Comparison of ENCODE assay signal across 9 mouse cellular contexts in genomic region chr4:49626973-49627372, GRCm38 (mm10). TPM values are rescaled to one million over a fixed set of nuclear protein-coding genes. Genes with fewer than 3 reads are reported as not detected.
DNase-seq lines count a peak whose midpoint lies in the region; ATAC-seq and TF ChIP-seq lines count a peak whose summit lies in the region.
"Had no signal": no experiment of that assay in that cellular context is flagged by ENCODE, and none has a peak within 500 bp of the region (broad histone marks: within the 10 kb centered on the region; RNA-seq: fewer than 3 reads in every experiment).

No protein-coding gene starts in this region.

- no peak for ATAC-seq in intestine, postnatal 0 days
- ATAC-seq in intestine, embryonic 16.5 days: no peak
- ATAC-seq in embryonic facial prominence, embryonic 11.5 days (replicated peaks; ENCODE audit: insufficient number of reproducible peaks, low FRiP score, low TSS enrichment, low read depth): no peak
- ATAC-seq in hematopoietic stem cell, adult 5-6 weeks (replicated peaks in 1 of 2; ENCODE audit: insufficient read depth in 1 of 2, low FRiP score in 2 of 2, low TSS enrichment in 1 of 2, low read depth in 1 of 2, poor library complexity in 2 of 2, severe bottlenecking in 2 of 2): peak; percentile 37 to 63; a peak in 1 of 4 replicates
- peak; percentile 62 for ATAC-seq in neutrophil, adult 5-6 weeks (ENCODE audit: extremely low read depth, insufficient number of reproducible peaks, low FRiP score, poor library complexity, severe bottlenecking)

- intact Hi-C loops in left cerebral cortex, postnatal 25 days (cut with DNase I): loop anchor here (1.0 to 5.0 kb wide), 3 partner anchors 30 to 935 kb away; partner anchors contain the start of gene Tmem246

- H3K4me2 ChIP-seq in intestine, postnatal 0 days (replicated peaks; ENCODE audit: low read depth): no peak overlapping the region
- H3K4me2 ChIP-seq in intestine, embryonic 16.5 days (ENCODE audit: low read depth, low read length): no peak overlapping the region
- no peak overlapping the region for H3K4me2 ChIP-seq in embryonic facial prominence, embryonic 11.5 days (ENCODE audit: low read depth, low read length)
- H3K4me2 ChIP-seq: embryonic facial prominence, embryonic 15.5 days had no signal

- no peak overlapping the region for H3K27ac ChIP-seq in intestine, postnatal 0 days (ENCODE audit: low read depth, low read length)
- H3K27ac ChIP-seq in intestine, embryonic 16.5 days (ENCODE audit: low read length): no peak overlapping the region
- no peak overlapping the region for H3K27ac ChIP-seq in embryonic facial prominence, embryonic 11.5 days (replicated peaks; ENCODE audit: low read depth, low read length)
- H3K27ac ChIP-seq: embryonic facial prominence, embryonic 15.5 days had no signal

- H3K27me3 ChIP-seq in intestine, postnatal 0 days (replicated peaks; ENCODE audit: control insufficient read depth, insufficient read depth, low read length): no peaks in the 10 kb centered on the region
- no peaks in the 10 kb centered on the region for H3K27me3 ChIP-seq in intestine, embryonic 16.5 days (replicated peaks; ENCODE audit: control insufficient read depth, insufficient read depth, low read length)
- no peaks in the 10 kb centered on the region for H3K27me3 ChIP-seq in embryonic facial prominence, embryonic 11.5 days (ENCODE audit: control insufficient read depth, insufficient read depth, low read length)
- H3K27me3 ChIP-seq: embryonic facial prominence, embryonic 15.5 days had no signal

- no peak overlapping the region for H3K4me3 ChIP-seq in intestine, postnatal 0 days (ENCODE audit: low read depth, low read length)
- H3K4me3 ChIP-seq in intestine, embryonic 16.5 days (ENCODE audit: low read length): no peak overlapping the region
- no peak overlapping the region for H3K4me3 ChIP-seq in embryonic facial prominence, embryonic 11.5 days (ENCODE audit: low read depth, low read length)
- H3K4me3 ChIP-seq: embryonic facial prominence, embryonic 15.5 days had no signal

- H3K36me3 ChIP-seq in intestine, postnatal 0 days (ENCODE audit: control insufficient read depth, insufficient read depth): no peaks in the 10 kb centered on the region
- no peaks in the 10 kb centered on the region for H3K36me3 ChIP-seq in intestine, embryonic 16.5 days (ENCODE audit: control insufficient read depth, insufficient read depth, low read length)
- H3K36me3 ChIP-seq in embryonic facial prominence, embryonic 11.5 days (replicated peaks; ENCODE audit: control insufficient read depth, insufficient read depth, low read depth, low read length): no peaks in the 10 kb centered on the region
- H3K36me3 ChIP-seq: embryonic facial prominence, embryonic 15.5 days had no signal

- WGBS in intestine, postnatal 0 days: under 1% methylated on average over 3 of the region's 3 CpGs
- 1% methylated on average over 3 of the region's 3 CpGs for WGBS in intestine, embryonic 16.5 days
- WGBS in embryonic facial prominence, embryonic 11.5 days: 6% methylated on average over 3 of the region's 3 CpGs

- 0 out of 2 replicates have a peak, but pooled peaks cover 3% of the 10 kb centered on the region for H3K4me1 ChIP-seq in intestine, postnatal 0 days (replicated peaks; ENCODE audit: control insufficient read depth, insufficient read depth, low read length)
- H3K4me1 ChIP-seq in intestine, embryonic 16.5 days (ENCODE audit: control insufficient read depth, insufficient read depth, low read length): 0 out of 2 replicates have a peak, but pooled peaks cover 2% of the 10 kb centered on the region
- no peaks in the 10 kb centered on the region for H3K4me1 ChIP-seq in embryonic facial prominence, embryonic 11.5 days (ENCODE audit: control insufficient read depth, insufficient read depth, low read length)
- H3K4me1 ChIP-seq: embryonic facial prominence, embryonic 15.5 days had no signal

- H3K9ac ChIP-seq in intestine, postnatal 0 days (ENCODE audit: low read depth, low read length): no peak overlapping the region
- no peak overlapping the region for H3K9ac ChIP-seq in intestine, embryonic 16.5 days (ENCODE audit: low read depth, low read length)
- no peak overlapping the region for H3K9ac ChIP-seq in embryonic facial prominence, embryonic 11.5 days (replicated peaks; ENCODE audit: low read length)
- H3K9ac ChIP-seq: embryonic facial prominence, embryonic 15.5 days had no signal

- no peaks in the 10 kb centered on the region for H3K9me3 ChIP-seq in intestine, postnatal 0 days (ENCODE audit: control insufficient read depth)
- H3K9me3 ChIP-seq in intestine, embryonic 16.5 days (ENCODE audit: control insufficient read depth, low read length): no peaks in the 10 kb centered on the region
- H3K9me3 ChIP-seq in embryonic facial prominence, embryonic 11.5 days (replicated peaks; ENCODE audit: control insufficient read depth, low read length): no peaks in the 10 kb centered on the region
- H3K9me3 ChIP-seq: embryonic facial prominence, embryonic 15.5 days had no signal

- DNase-seq in adrenal gland, postnatal 25 days: peak; percentile 72
- DNase-seq in embryonic facial prominence, embryonic 11.5 days (ENCODE audit: low spot score): peak; percentile 85
- DNase-seq in left cerebral cortex, postnatal 25 days (ENCODE audit: low spot score in 2 of 2): peak; percentile 83 to 89
- peak; percentile 11 to 31 for DNase-seq in thymus, adult 18-20 months

- TF ChIP-seq CTCF in intestine, postnatal 0 days (IDR thresholded peaks at IDR 0.05; ENCODE audit: low read depth): peak; percentile 89

RNA-seq across cellular contexts. Expression of gene Rnf20, which starts 4.8 kb away (rescaled TPM):
- 15.6 and 16.4 TPM in 2 replicates for polyA plus RNA-seq in intestine, postnatal 0 days (2015; fragmentation: Nextera tagmentation; extraction: Ambion mirVana)
- polyA plus RNA-seq in intestine, embryonic 16.5 days (2015; fragmentation: Nextera tagmentation; extraction: Ambion mirVana): 24.4 and 25.7 TPM in 2 replicates
- total RNA-seq in adrenal gland, postnatal 25 days (2021): 51.6 and 53.0 TPM in 2 replicates
- 70.7 and 77.3 TPM in 2 replicates for polyA plus RNA-seq in embryonic facial prominence, embryonic 11.5 days (2014; fragmentation: Nextera tagmentation; extraction: Ambion mirVana)
- 164 and 171 TPM in 2 replicates for total RNA-seq in hematopoietic stem cell, adult 5-6 weeks (2017)
- total RNA-seq in left cerebral cortex, postnatal 25 days (2021): 10 to 100 TPM; 70.5 to 71.8 TPM
- 178 and 200 TPM in 2 replicates for total RNA-seq in neutrophil, adult 5-6 weeks (2017)

RNA-seq across cellular contexts. Expression of gene Tmem246, which starts 29.3 kb away (rescaled TPM):
- polyA plus RNA-seq in intestine, postnatal 0 days (2015; fragmentation: Nextera tagmentation; extraction: Ambion mirVana): 22.6 and 23.6 TPM in 2 replicates
- polyA plus RNA-seq in intestine, embryonic 16.5 days (2015; fragmentation: Nextera tagmentation; extraction: Ambion mirVana): 21.5 and 22.6 TPM in 2 replicates
- 5.9 and 9.0 TPM in 2 replicates for total RNA-seq in adrenal gland, postnatal 25 days (2021)
- 16.1 and 17.6 TPM in 2 replicates for polyA plus RNA-seq in embryonic facial prominence, embryonic 11.5 days (2014; fragmentation: Nextera tagmentation; extraction: Ambion mirVana)
- total RNA-seq in hematopoietic stem cell, adult 5-6 weeks (2017): 1.6 and 1.9 TPM in 2 replicates
- 10 to 100 TPM; 63.8 to 66.7 TPM for total RNA-seq in left cerebral cortex, postnatal 25 days (2021)
- total RNA-seq in neutrophil, adult 5-6 weeks (2017): not detected in 2 replicates

RNA-seq across cellular contexts. Expression of gene Ppp3r2, which starts 54.9 kb away (rescaled TPM):
- not detected in 2 replicates for polyA plus RNA-seq in intestine, postnatal 0 days (2015; fragmentation: Nextera tagmentation; extraction: Ambion mirVana)
- polyA plus RNA-seq in intestine, embryonic 16.5 days (2015; fragmentation: Nextera tagmentation; extraction: Ambion mirVana): 0.07 and 0.09 TPM in 2 replicates
- total RNA-seq in adrenal gland, postnatal 25 days (2021): not detected in 2 replicates
- not detected in 2 replicates for polyA plus RNA-seq in embryonic facial prominence, embryonic 11.5 days (2014; fragmentation: Nextera tagmentation; extraction: Ambion mirVana)
- not detected in 2 replicates for total RNA-seq in hematopoietic stem cell, adult 5-6 weeks (2017)
- total RNA-seq in left cerebral cortex, postnatal 25 days (2021): under 1 TPM; 0.66 to 0.71 TPM
- total RNA-seq in neutrophil, adult 5-6 weeks (2017): not detected in 2 replicates

Comparison
In these comparisons a context has a peak if more than half of its experiments do, and no peak if none do; other contexts are left out.
1. ATAC-seq: peak in hematopoietic stem cell, adult 5-6 weeks (2 of 2) and neutrophil, adult 5-6 weeks (single experiment); none in intestine, postnatal 0 days (single experiment), intestine, embryonic 16.5 days (single experiment) and embryonic facial prominence, embryonic 11.5 days (single experiment).
2. DNase-seq: peak in every context shown above with its lines; median percentile 86 in left cerebral cortex, postnatal 25 days; 85 in embryonic facial prominence, embryonic 11.5 days; 72 in adrenal gland, postnatal 25 days; 21 in thymus, adult 18-20 months.